Mouse (Mus musculus) left cerebral cortex, adult 11 months (tissue): ENCODE measurements around the gene Chka.

ENCODE experiments used
- DNase-seq: peaks from one replicate; pipeline ENCODE4 v3.0.0; 2022; ENCODE audit warnings: low spot score

The Chka gene

DNA sequence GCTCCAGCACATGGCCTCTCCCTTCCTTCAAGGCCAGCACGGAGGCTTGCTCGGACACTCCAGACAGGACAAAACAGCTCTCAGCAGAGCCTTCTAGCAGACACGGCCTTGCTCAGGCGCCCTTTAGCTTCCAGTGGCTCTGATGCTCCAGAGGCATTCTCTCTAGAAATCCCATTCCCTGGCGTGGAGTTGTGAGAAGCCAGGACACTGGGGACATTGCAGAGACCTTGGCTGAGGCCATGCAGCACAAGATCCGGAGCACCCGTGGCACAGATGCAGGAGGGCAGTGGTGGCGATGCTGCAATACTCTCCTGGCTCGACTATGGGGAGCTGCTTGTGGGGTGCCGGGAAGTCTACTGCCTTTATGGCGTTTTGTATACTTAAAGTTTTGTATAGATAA lies 65.2 kb downstream of the Chka start:
- no peak for DNase-seq

- DNase-seq = no peak
These were observed 68.4 kb downstream of the Chka start for GRCm38 (mm10) chr19:3919928-3920327.

DNA sequence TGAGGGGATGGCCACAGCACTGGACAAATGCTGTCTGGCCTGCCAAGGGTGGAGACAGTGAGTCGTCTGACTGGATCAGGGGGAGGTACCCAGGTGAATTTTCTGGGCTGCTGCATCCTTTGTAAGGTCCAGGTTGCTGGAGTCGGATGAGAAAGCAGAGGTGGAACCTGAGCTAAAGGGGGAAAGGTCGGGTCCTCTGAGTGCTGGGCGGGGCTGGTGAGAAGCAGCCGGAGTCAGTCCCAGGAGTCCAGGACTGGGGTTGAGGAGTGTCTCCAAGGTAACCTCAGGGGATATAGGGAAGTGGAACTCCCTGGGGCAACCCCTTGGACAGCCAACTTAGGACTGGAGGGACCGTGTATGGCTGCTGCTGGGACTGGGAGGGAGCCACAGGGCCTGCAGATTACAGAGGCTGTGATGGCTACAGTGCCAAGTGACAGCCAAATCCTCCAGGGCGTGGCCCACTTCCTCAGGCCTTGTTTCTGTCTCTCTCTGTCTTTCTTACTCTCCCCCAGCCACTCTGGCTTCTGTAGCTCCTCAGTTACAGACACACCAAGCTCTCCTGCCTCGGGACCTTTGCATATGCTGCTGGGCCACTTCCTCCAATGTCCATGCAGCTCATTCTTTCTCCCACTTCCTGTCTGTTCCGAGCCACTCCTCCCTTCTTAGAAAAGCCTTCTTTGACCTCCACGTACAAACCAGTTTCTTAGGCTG lies 71.2 kb downstream of the Chka start:
- no peak for DNase-seq

- no peak for DNase-seq
These were observed 72.0 kb downstream of the Chka start for GRCm38 (mm10) chr19:3923586-3923985.

DNA sequence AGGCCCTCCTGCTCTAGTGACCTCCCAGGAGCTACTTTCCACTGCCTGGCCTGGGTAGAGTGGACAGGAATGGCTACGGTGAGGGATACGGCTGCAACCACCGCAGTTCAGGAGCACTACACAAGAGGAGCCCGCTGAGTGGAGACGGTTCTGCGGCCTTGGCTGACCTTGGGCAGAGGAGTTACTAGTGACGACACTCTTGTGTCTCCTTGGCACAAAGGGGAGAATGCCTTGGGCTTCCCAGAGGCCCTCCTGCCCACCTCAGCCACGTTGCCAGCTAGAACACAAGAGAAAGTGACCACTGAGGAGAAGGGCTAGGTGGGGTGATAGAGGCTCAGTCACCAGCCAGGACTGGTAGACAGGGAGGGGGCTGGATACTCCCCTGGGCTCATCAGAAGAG lies 72.6 kb downstream of the Chka start:
- no peak for DNase-seq

- no peak for DNase-seq
These were observed 73.3 kb downstream of the Chka start for GRCm38 (mm10) chr19:3924868-3925267.

GRCm38 (mm10) chr19:3925859-3926258 lies 74.3 kb downstream of the Chka start:
- DNase-seq = no peak

DNA sequence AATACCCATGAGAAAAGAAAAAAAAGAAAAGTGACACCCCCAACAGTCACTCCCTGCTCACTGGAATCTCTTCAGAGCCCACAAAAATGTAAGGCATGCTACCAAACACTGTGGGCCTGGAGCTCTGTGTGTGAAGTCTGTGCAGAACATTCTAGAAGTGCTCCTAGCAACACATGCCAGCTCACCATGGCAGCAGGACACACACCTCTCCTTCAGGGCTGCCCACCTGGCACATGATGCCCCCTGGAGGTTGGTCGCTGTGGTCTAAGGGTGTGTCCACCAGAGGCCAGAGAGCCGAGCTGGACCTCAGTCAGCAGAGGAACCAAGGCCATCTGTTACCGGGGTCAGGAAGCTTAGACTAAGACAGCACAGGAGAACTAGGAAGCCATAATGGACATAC lies 74.7 kb downstream of the Chka start:
- DNase-seq = no peak

GRCm38 (mm10) chr19:3926685-3927084 lies 75.1 kb downstream of the Chka start:
- no peak for DNase-seq

DNA sequence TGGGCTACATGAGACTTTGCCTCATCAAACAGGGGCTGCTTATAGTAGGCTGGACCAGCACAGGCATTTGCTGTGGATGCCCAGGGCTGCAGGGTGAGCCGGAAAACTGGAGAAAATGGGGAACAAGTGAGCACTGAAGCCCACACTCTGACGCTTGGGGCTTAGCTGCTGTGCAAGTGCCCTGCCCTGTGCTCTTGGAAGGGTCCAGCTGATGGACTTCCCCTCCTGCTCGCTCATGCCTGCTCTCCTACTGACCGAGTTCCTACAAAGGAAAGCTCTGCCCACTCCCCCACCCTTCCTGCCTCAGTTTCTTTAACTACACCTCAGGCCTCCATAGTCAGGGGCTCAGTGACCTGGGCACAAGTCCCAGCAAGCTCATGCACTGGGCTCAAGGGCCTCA lies 76.4 kb downstream of the Chka start:
- DNase-seq = no peak

GRCm38 (mm10) chr19:3928779-3929178 lies 77.2 kb downstream of the Chka start:
- DNase-seq = no peak

GRCm38 (mm10) chr19:3929211-3929941 lies 77.8 kb downstream of the Chka start, which contains the start of gene Aldh3b1:
Gene Aldh3b1 (minus strand): TSS chr19:3929808.
- no peak for DNase-seq

DNA sequence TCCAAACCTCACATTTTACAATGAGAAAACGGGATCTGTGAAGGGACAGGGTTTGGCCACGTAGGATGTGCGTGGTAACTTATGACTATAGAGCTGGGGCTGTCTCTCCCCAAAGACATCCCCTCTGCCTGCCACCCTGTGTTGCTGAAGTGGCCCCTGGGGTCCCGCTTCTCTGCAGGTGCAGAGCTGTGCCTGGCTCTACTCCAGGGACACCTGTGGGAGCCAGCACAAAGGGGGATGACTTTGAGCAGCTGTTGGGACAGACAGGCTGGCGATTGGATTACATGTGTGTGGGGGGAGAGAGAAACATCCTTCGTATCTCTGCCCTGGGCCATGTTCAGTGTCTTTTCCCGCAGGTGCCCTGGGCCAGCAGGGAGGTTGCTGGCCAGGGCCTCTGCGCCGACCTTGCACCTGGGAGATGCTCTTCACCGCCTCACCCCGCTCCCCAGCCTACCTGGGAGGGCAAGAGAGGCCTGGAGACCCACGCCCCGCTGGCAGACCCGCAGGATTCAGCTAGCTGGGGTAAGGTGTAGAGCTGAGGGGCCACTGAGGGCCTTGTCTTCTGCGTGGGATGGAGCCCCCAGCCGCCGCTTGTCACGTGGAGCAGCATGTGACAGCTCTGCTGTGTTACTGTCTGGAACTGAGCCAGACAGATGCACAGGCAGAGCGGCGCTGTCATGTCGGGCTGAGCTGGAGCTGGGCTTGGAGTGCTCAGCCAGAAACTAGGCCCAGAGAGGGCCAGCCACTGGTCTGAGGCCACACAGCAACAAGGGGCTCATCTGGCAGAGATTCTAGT lies 78.9 kb downstream of the Chka start:
- no peak for DNase-seq

DNA sequence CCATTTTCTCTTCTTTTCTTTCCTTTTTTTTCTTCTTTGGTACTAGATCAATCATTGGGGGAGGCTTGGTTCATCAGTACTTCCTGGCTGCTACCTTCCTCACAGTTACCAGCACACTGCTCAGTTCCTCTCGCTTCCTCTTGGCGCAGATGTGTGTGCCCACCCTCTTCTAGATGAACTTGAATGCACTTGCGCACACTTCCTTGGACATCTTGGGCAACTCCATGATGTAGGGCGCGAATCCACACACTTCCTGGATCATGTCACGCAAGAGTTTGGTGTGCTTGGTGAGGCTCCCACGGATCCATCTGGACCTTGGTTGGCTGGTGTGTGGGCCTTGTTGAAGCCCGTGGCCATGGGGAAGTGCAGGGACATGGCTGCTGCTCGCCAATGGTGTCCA lies 80.1 kb downstream of the Chka start:
- no peak for DNase-seq

DNA sequence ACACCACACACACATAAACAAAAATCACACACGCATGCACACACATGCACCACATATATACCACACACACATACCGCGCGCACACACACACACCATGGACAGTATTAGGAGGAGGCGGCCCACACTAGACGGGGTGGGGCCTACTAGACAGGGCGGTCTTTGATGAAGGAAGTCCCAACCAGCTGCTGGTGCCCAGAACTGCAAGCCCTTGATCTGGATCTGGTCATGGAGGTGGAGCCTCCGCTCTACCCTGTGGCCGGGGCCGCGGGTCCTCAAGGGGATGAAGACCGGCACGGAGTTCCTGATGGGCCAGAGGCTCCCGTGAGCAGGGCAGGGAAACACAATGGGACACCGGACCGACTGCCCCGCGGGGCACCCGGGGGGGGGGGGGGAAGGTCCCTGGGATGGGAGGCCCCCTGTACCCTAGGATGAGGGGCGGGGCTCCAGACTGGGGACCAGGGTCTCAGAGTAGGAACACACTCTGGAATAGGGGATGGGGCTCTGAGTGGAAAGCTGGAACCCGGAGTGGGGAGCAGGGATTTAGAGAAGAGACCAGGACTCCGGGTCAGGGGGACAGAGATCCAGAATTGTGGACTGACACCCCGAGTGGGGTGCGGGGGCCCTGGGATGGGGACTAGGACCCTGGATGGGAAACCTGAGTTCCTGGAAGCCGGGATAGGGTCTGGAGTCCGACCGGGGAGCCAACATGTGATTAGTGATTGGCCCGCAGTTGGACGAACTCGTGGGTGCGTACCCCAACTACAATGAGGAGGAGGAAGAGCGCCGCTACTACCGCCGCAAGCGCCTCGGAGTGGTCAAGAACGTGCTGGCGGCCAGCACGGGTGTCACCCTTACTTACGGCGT lies 83.7 kb downstream of the Chka start, which contains the start of gene Unc93b1:
TSS of gene Unc93b1 (plus strand) at position 155 of the 864 bp plus-strand sequence.
- DNase-seq = no peak

DNA sequence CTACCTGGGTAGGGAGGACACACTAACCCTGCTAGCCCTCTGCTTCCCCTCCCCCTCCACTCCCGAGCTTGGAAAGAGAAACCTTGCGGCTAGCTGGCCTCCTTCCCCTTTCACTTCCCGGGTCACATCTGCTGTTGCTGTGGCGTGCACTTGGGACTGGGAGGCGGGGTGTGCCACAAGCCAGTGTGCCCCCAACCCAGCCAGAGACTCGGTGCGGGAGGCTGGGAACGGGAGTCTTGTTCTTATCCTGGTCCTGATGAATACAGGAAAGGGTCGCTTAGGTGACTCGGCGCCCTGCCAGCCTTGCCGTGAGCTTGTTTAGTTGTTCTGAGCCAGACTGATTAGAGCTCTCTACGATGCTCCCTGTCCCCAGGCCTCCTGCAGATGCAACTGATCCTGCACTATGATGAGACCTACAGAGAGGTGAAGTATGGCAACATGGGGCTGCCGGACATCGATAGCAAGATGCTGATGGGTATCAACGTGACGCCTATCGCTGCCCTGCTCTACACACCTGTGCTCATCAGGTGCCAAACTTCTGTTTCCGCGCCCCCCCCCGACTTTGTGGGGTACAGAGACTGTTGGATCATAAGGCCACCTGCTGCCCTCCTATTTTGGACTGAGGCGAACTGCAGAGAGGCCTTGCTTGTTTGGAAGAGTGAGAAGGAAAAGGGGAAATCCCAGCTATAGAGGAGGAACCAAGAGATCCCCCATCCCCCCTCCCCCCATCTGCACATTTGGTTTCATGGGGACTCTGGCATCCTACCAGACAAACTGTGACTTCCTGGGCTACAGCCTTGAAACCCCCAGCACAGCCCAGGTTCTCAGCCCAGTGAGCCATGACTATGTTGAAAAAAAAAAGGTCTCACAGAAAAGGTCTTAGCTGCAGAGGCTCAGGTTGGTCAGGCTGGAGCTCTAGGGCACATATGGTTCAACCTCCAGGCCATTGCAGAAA lies 84.6 kb downstream of the Chka start:
- DNase-seq = no peak

GRCm38 (mm10) chr19:3942315-3942714 lies 90.7 kb downstream of the Chka start:
- no peak for DNase-seq

DNA sequence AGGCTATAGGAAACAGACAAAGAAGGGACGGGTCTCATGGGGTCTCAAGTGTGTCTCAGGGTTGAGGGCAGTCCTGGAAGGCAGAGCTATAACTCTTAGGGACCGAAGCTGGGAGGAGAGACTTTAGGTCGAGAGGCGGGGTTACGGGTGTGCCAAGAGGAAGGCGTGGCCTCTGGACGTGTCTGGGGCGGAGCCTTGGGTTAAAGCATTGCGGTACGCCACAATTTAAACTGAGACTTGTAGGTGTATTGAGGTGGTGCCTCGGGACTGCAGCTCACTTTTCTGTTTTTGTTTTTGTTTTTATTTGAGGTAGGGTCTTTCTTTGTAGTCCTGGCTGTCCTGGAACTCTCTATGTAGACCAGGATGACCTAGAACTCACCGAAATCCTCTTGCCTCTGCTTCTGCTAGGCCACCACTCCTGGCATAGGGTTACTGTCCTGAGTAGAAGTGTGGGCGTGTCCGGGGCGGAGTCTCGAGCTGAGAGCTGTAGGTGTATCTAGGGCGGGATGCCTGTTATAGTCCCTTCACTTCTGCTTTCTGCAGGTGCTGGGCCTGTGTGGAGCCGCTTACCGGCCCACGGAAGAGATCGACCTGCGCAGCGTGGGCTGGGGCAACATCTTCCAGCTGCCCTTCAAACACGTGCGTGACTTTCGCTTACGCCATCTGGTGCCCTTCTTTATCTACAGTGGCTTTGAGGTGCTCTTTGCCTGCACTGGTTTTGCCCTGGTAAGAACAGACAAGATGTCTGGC lies 91.6 kb downstream of the Chka start:
- no peak for DNase-seq
